Mouse (Mus musculus) urinary bladder, postnatal 36 days (tissue): Measurements from ENCODE around the gene Hvcn1.
A peak's percentile ranks its signal among the peaks of the same experiment; 100 is the strongest.
"Not testable (repeated sequence)": the region's sequence is repeated elsewhere in the genome, so short reads cannot be mapped to it uniquely, and the experiment has no call there.

Experiments used
- DNase-seq, 2 experiments: peaks; one replicate each; pipeline ENCODE4 v3.0.0; 2022; ENCODE audit warnings: low spot score in 2 of 2, mixed read lengths in 1 of 2

The Hvcn1 gene

GRCm38 (mm10) chr5:122206475-122206874, at the start of gene Hvcn1:
Gene Hvcn1 (plus strand): TSS chr5:122206804.
- DNase-seq, result no peak

- peak; percentile 76 to 88 for DNase-seq
Observed at GRCm38 (mm10) chr5:122157827-122158381, 48.7 kb upstream of the Hvcn1 start, which contains the start of gene Ppp1cc. Gene Ppp1cc (plus strand): TSS chr5:122158278.

GRCm38 (mm10) chr5:122158557-122159515, 47.8 kb upstream of the Hvcn1 start:
- no peak for DNase-seq

GRCm38 (mm10) chr5:122163194-122163593, 43.4 kb upstream of the Hvcn1 start:
- DNase-seq, result no peak

- DNase-seq, result no peak
Observed at GRCm38 (mm10) chr5:122164011-122164410, 42.6 kb upstream of the Hvcn1 start.

- DNase-seq, result no peak
Observed at GRCm38 (mm10) chr5:122165233-122165915, 41.2 kb upstream of the Hvcn1 start.

GRCm38 (mm10) chr5:122166636-122167161, 39.9 kb upstream of the Hvcn1 start:
- no peak for DNase-seq

- no peak for DNase-seq
Observed at GRCm38 (mm10) chr5:122168344-122169069, 38.1 kb upstream of the Hvcn1 start.

- DNase-seq, result no peak
Observed at GRCm38 (mm10) chr5:122171058-122171457, 35.5 kb upstream of the Hvcn1 start.

- DNase-seq, result no peak
Observed at GRCm38 (mm10) chr5:122175402-122175801, 31.2 kb upstream of the Hvcn1 start.

- DNase-seq, result no peak
Observed at GRCm38 (mm10) chr5:122175961-122176360, 30.6 kb upstream of the Hvcn1 start.

GRCm38 (mm10) chr5:122176398-122176797, 30.2 kb upstream of the Hvcn1 start:
- DNase-seq, result peak in 1 of 2 experiments; percentile 40

- no peak for DNase-seq
Observed at GRCm38 (mm10) chr5:122179665-122180064, 26.9 kb upstream of the Hvcn1 start.

GRCm38 (mm10) chr5:122184283-122184806, 22.3 kb upstream of the Hvcn1 start:
- no peak for DNase-seq

GRCm38 (mm10) chr5:122184858-122185257, 21.7 kb upstream of the Hvcn1 start:
- not testable (repeated sequence) for DNase-seq

- no peak for DNase-seq
Observed at GRCm38 (mm10) chr5:122189115-122189514, 17.5 kb upstream of the Hvcn1 start.

- no peak for DNase-seq
Observed at GRCm38 (mm10) chr5:122190465-122190864, 16.1 kb upstream of the Hvcn1 start.

GRCm38 (mm10) chr5:122191269-122192063, 15.1 kb upstream of the Hvcn1 start:
- DNase-seq, result peak; percentile 28 to 35

GRCm38 (mm10) chr5:122192347-122192746, 14.3 kb upstream of the Hvcn1 start:
- DNase-seq, result no peak

GRCm38 (mm10) chr5:122200872-122201271, 5.7 kb upstream of the Hvcn1 start:
- DNase-seq, result no peak
